Mouse (Mus musculus) myocyte (in vitro differentiated cells): ENCODE measurements around the gene Gm20388. TPM values are rescaled to one million over a fixed set of nuclear protein-coding genes. Genes with fewer than 3 reads are reported as not detected.
A peak's percentile ranks its signal among the peaks of the same experiment; 100 is the strongest.

Source experiments
- H3K27me3 ChIP-seq: one replicate; pipeline ENCODE4 v1.6.1; 2011; ENCODE audit not compliant: control insufficient read depth, insufficient read depth, insufficient read length
- H3K36me3 ChIP-seq: one replicate; pipeline ENCODE4 v1.6.1; 2011; ENCODE audit not compliant: control insufficient read depth, insufficient read depth
- H3K4me2 ChIP-seq: one replicate; pipeline ENCODE4 v1.6.1; 2011; ENCODE audit warnings: low read depth, control low read depth
- H3K4me3 ChIP-seq: one replicate; pipeline ENCODE4 v1.5.1; 2011; ENCODE audit warnings: mild to moderate bottlenecking, control low read depth, moderate library complexity
- H3K79me2 ChIP-seq: one replicate; pipeline ENCODE4 v1.6.1; 2011; ENCODE audit not compliant: control insufficient read depth, insufficient read depth
- H3ac ChIP-seq: one replicate; pipeline ENCODE4 v1.6.1; 2011; ENCODE audit not compliant: control insufficient read depth, insufficient read length
- CEBPB ChIP-seq: IDR thresholded peaks from 2 replicates; pipeline ENCODE4 v1.6.1; 2011; ENCODE audit warnings: mild to moderate bottlenecking, moderate library complexity; ENCODE audit not compliant: poor library complexity, insufficient read depth, severe bottlenecking
- E2F4 ChIP-seq: IDR thresholded peaks from one replicate; pipeline ENCODE4 v1.6.1; 2011; ENCODE audit warnings: mild to moderate bottlenecking, control low read depth, moderate library complexity; ENCODE audit not compliant: insufficient read depth
- MAX ChIP-seq: IDR thresholded peaks from one replicate; pipeline ENCODE4 v1.6.1; 2011; ENCODE audit warnings: low read depth, mild to moderate bottlenecking, control low read depth
- MYOD1 ChIP-seq, 3 experiments: IDR thresholded peaks; one replicate each; pipeline ENCODE4 v1.6.1; 2011; ENCODE audit warnings: control low read depth in 2 of 3, low read depth in 2 of 3, mild to moderate bottlenecking in 2 of 3, moderate library complexity in 1 of 3; ENCODE audit not compliant: insufficient read length in 2 of 3, control insufficient read depth in 1 of 3
- MYOG ChIP-seq, 3 experiments: IDR thresholded peaks; one replicate each; pipeline ENCODE4 v1.6.1; 2011; ENCODE audit warnings: control low read depth in 2 of 3, low read depth in 2 of 3, mild to moderate bottlenecking in 2 of 3; ENCODE audit not compliant: insufficient read length in 2 of 3, control insufficient read depth in 1 of 3, insufficient read depth in 1 of 3
- POLR2A ChIP-seq: IDR thresholded peaks from one replicate; pipeline ENCODE4 v1.6.1; 2011; ENCODE audit warnings: low read depth, mild to moderate bottlenecking, control low read depth, moderate library complexity; ENCODE audit not compliant: insufficient read length
- POLR2AphosphoS2 ChIP-seq: IDR thresholded peaks from one replicate; pipeline ENCODE4 v1.6.1; 2011; ENCODE audit warnings: low read depth, control low read depth; ENCODE audit not compliant: insufficient read length
- REST ChIP-seq: IDR thresholded peaks from one replicate; pipeline ENCODE4 v1.6.1; 2011; ENCODE audit warnings: mild to moderate bottlenecking, control low read depth, moderate library complexity; ENCODE audit not compliant: insufficient read depth, insufficient read length
- SRF ChIP-seq: IDR thresholded peaks from one replicate; pipeline ENCODE4 v1.6.1; 2011; ENCODE audit warnings: low read depth; ENCODE audit not compliant: control insufficient read depth, insufficient read length
- TCF12 ChIP-seq: IDR thresholded peaks from one replicate; pipeline ENCODE4 v1.6.1; 2011; ENCODE audit warnings: mild to moderate bottlenecking, control low read depth; ENCODE audit not compliant: poor library complexity, insufficient read depth, severe bottlenecking
- TCF3 ChIP-seq: IDR thresholded peaks from one replicate; pipeline ENCODE4 v1.6.1; 2011; ENCODE audit warnings: low read depth, control low read depth; ENCODE audit not compliant: insufficient read length
- USF1 ChIP-seq: IDR thresholded peaks from one replicate; pipeline ENCODE4 v1.6.1; 2011; ENCODE audit warnings: low read depth, mild to moderate bottlenecking, control low read depth, moderate library complexity
- polyA plus RNA-seq: library from polyadenylated mRNA; unstranded; fragments of >200 nt; fragmentation: generic; extraction: Trizol; gene quantifications from one replicate; pipeline ENCODE4 v1.2.1, GENCODE M21; 2012; ENCODE audit warnings: missing spikeins

Gene Gm20388
- polyA plus RNA-seq, 1 experiment = 15.3 TPM

- H3K4me3 ChIP-seq = no peak overlapping the region
- no peaks in the 10 kb centered on the region for H3K79me2 ChIP-seq
- no peak overlapping the region for H3ac ChIP-seq
- H3K4me2 ChIP-seq = no peak overlapping the region
- peaks cover 55% of the 10 kb centered on the region for H3K27me3 ChIP-seq
- TF ChIP-seq CEBPB (no peak), MYOG (IDR thresholded peaks at IDR 0.05; ENCODE audit: control insufficient read depth in 1 of 3, insufficient read depth in 1 of 3, insufficient read length in 2 of 3, low read depth in 2 of 3) (no peak), REST (no peak), TCF3 (no peak), E2F4 (no peak), TCF12 (no peak), MYOD1 (IDR thresholded peaks at IDR 0.05; ENCODE audit: control insufficient read depth in 1 of 3, insufficient read length in 2 of 3, low read depth in 2 of 3) (no peak), SRF (no peak), POLR2AphosphoS2 (no peak), POLR2A (no peak), USF1 (no peak), MAX (no peak)
- no peaks in the 10 kb centered on the region for H3K36me3 ChIP-seq
Measured at GRCm38 (mm10) chr8:121350803-121351202, 1440.2 kb downstream of the Gm20388 start.

GRCm38 (mm10) chr8:121354844-121355243 lies 1444.2 kb downstream of the Gm20388 start:
- Histone ChIP-seq H3K79me2 (no peaks in the 10 kb centered on the region), H3K27me3 (peaks cover 32% of the 10 kb centered on the region), H3K4me2 (no peak overlapping the region), H3K36me3 (no peaks in the 10 kb centered on the region), H3K4me3 (no peak overlapping the region), H3ac (no peak overlapping the region)
- TF ChIP-seq TCF12 = no peak
- TF ChIP-seq MAX = no peak
- TF ChIP-seq TCF3 = no peak
- TF ChIP-seq CEBPB = no peak
- TF ChIP-seq POLR2AphosphoS2 = no peak
- no peak for TF ChIP-seq USF1
- TF ChIP-seq MYOD1 (IDR thresholded peaks at IDR 0.05; ENCODE audit: control insufficient read depth in 1 of 3, insufficient read length in 2 of 3, low read depth in 2 of 3) = no peak
- no peak for TF ChIP-seq POLR2A
- no peak for TF ChIP-seq SRF
- TF ChIP-seq MYOG (IDR thresholded peaks at IDR 0.05; ENCODE audit: control insufficient read depth in 1 of 3, insufficient read depth in 1 of 3, insufficient read length in 2 of 3, low read depth in 2 of 3) = no peak
- no peak for TF ChIP-seq REST
- TF ChIP-seq E2F4 = no peak

- no peak overlapping the region for H3ac ChIP-seq
- H3K79me2 ChIP-seq = no peaks in the 10 kb centered on the region
- H3K4me3 ChIP-seq = no peak overlapping the region
- peaks cover 26% of the 10 kb centered on the region for H3K27me3 ChIP-seq
- TF ChIP-seq MYOG (IDR thresholded peaks at IDR 0.05; ENCODE audit: control insufficient read depth in 1 of 3, insufficient read depth in 1 of 3, insufficient read length in 2 of 3, low read depth in 2 of 3) (no peak), TCF3 (no peak), POLR2AphosphoS2 (no peak), MAX (no peak), REST (no peak), TCF12 (no peak), SRF (no peak), CEBPB (no peak), POLR2A (no peak), E2F4 (no peak)
- no peak overlapping the region for H3K4me2 ChIP-seq
- no peaks in the 10 kb centered on the region for H3K36me3 ChIP-seq
Measured at GRCm38 (mm10) chr8:121357451-121357850, 1446.8 kb downstream of the Gm20388 start.

- Histone ChIP-seq H3K4me3 (no peak overlapping the region), H3ac (no peak overlapping the region), H3K36me3 (no peaks in the 10 kb centered on the region), H3K79me2 (no peaks in the 10 kb centered on the region), H3K4me2 (no peak overlapping the region), H3K27me3 (peaks cover 17% of the 10 kb centered on the region)
- TF ChIP-seq USF1 (peak; percentile 10), TCF3 (no peak)
Measured at GRCm38 (mm10) chr8:121358609-121359008, 1448.0 kb downstream of the Gm20388 start.

GRCm38 (mm10) chr8:121359131-121359981 lies 1448.7 kb downstream of the Gm20388 start:
- peaks cover 14% of the 10 kb centered on the region for H3K27me3 ChIP-seq

More at GRCm38 (mm10) chr8:121359131-121359981, 1448.7 kb downstream of the Gm20388 start:
- Histone ChIP-seq H3K36me3 (no peaks in the 10 kb centered on the region), H3K79me2 (no peaks in the 10 kb centered on the region), H3K4me3 (no peak overlapping the region), H3K4me2 (no peak overlapping the region), H3ac (no peak overlapping the region)
- TF ChIP-seq CEBPB (no peak), MYOD1 (IDR thresholded peaks at IDR 0.05; ENCODE audit: control insufficient read depth in 1 of 3, insufficient read length in 2 of 3, low read depth in 2 of 3) (no peak)
